7 mouse cellular contexts compared by ENCODE assay signal in the genomic region with DNA sequence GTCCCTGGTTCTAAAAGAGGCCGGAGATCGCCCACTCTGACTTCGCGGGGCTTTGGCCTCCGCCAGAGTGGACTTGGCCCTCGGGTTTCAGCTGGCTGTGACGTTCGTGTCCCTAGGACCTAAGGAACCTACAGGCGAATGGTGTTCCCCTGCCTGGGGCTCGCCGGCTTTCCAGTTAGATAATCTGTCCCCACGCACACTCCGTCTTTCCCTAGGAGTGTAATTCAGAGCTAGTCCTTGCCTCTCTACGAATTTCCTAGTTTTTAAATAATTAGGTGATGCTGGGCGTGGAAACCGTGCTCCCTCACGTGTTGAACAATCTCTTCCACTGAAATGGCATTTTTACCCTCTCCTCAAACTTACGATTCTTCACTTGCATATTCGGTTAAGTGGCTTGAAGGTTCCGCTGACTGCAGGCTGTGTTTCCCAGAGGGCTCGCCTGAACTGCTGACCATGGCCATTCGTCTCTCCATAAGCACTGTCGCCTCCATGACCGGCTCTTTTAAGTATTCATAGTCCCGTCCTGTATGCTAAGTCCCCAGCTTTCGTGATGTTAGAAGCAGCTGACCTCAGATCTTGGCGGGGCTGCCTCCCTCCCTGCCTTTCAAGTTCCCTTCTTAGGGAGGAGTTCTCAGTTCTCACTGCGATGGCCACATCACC. TPM values are rescaled to one million over a fixed set of nuclear protein-coding genes. Genes with fewer than 3 reads are reported as not detected.
A peak's percentile ranks its signal among the peaks of the same experiment; 100 is the strongest.
DNase-seq lines count a peak whose midpoint lies in the region; ATAC-seq and TF ChIP-seq lines count a peak whose summit lies in the region.

No protein-coding gene starts in this region.

- peak overlapping the region; percentile 69 to 88 for H3K4me3 ChIP-seq in heart, embryonic 14.5 days (ENCODE audit: control insufficient read depth in 1 of 2, insufficient read depth in 1 of 2, low read depth in 1 of 2, low read length in 2 of 2)
- H3K4me3 ChIP-seq in midbrain, postnatal 0 days (ENCODE audit: low read depth, low read length): peak overlapping the region; percentile 86

- WGBS in heart, embryonic 14.5 days: under 1% methylated on average over 28 of the region's 28 CpGs
- under 1% methylated on average over 28 of the region's 28 CpGs for WGBS in midbrain, postnatal 0 days

- H3K36me3 ChIP-seq in heart, embryonic 14.5 days (ENCODE audit: control insufficient read depth, insufficient read depth, low read length): peaks cover 9% of the 10 kb centered on the region; the same call in 1 of the 2 replicates
- no peaks in the 10 kb centered on the region for H3K36me3 ChIP-seq in midbrain, postnatal 0 days (ENCODE audit: insufficient read depth, low read length)

- DNase-seq in thymus, postnatal 14 days: peak; percentile 10
- no peak for DNase-seq in thymus, postnatal 10 days (ENCODE audit: low spot score in 2 of 2)
- peak; percentile 30 for DNase-seq in c-Kit-positive CD71-positive TER-119-negative erythroid progenitor cells, embryonic 14.5 days (ENCODE audit: low read depth)
- DNase-seq in liver: peak; percentile 51
- peak; percentile 14 for DNase-seq in midbrain, postnatal 0 days (ENCODE audit: low spot score)
- no peak for DNase-seq in left cerebral cortex, adult 9 months (ENCODE audit: low spot score in 2 of 2)

- peak overlapping the region; percentile 96 for H3K9ac ChIP-seq in heart, embryonic 14.5 days (ENCODE audit: low read length)
- peak overlapping the region; percentile 79 for H3K9ac ChIP-seq in midbrain, postnatal 0 days (replicated peaks; ENCODE audit: low read length, poor library complexity, severe bottlenecking)

- peaks cover 12 to 22% of the 10 kb centered on the region in 2 experiments for H3K4me1 ChIP-seq in heart, embryonic 14.5 days (ENCODE audit: control insufficient read depth in 2 of 2, insufficient read depth in 2 of 2, low read length in 2 of 2)
- peaks cover 5% of the 10 kb centered on the region; the same call in 1 of the 2 replicates for H3K4me1 ChIP-seq in midbrain, postnatal 0 days (ENCODE audit: insufficient read depth, low read length)

- H3K9me3 ChIP-seq in heart, embryonic 14.5 days (ENCODE audit: control insufficient read depth, low read length): no peaks in the 10 kb centered on the region
- H3K9me3 ChIP-seq in midbrain, postnatal 0 days (ENCODE audit: low read length): no peaks in the 10 kb centered on the region

- peak overlapping the region; percentile 86 for H3K4me2 ChIP-seq in heart, embryonic 14.5 days (ENCODE audit: low read length)
- H3K4me2 ChIP-seq in midbrain, postnatal 0 days (ENCODE audit: low read depth, low read length, poor library complexity, severe bottlenecking): peak overlapping the region; percentile 95

- H3K27me3 ChIP-seq in heart, embryonic 14.5 days (ENCODE audit: control insufficient read depth, insufficient read depth, low read length): no peaks in the 10 kb centered on the region
- H3K27me3 ChIP-seq in midbrain, postnatal 0 days (ENCODE audit: insufficient read depth, low read length): no peaks in the 10 kb centered on the region

- peak overlapping the region; percentile 57 to 99 for H3K27ac ChIP-seq in heart, embryonic 14.5 days (replicated peaks in 1 of 2; ENCODE audit: control insufficient read depth in 1 of 2, insufficient read depth in 1 of 2, low read depth in 2 of 2, low read length in 2 of 2)
- peak overlapping the region; percentile 97 for H3K27ac ChIP-seq in midbrain, postnatal 0 days (ENCODE audit: low read depth, low read length)

- TF ChIP-seq CTCF in midbrain, postnatal 0 days (IDR thresholded peaks at IDR 0.05): no peak

- ATAC-seq in heart, embryonic 14.5 days (ENCODE audit: insufficient number of reproducible peaks, insufficient read depth, low FRiP score, low read depth): no peak
- ATAC-seq in midbrain, postnatal 0 days (ENCODE audit: low FRiP score): no peak

RNA-seq across cellular contexts. Expression of a gene that starts 0.8 kb away (rescaled TPM):
- 95.2 and 106 TPM in 2 replicates for polyA plus RNA-seq in heart, embryonic 14.5 days (2014; fragmentation: Nextera tagmentation; extraction: Ambion mirVana)
- total RNA-seq in midbrain, postnatal 0 days (2014; rRNA removed): 82.8 and 88.7 TPM in 2 replicates
- polyA plus RNA-seq in midbrain, postnatal 0 days (2015; fragmentation: Nextera tagmentation; extraction: Ambion mirVana): 69.7 and 70.1 TPM in 2 replicates

Comparison
In these comparisons a context has a peak if more than half of its experiments do, and no peak if none do; other contexts are left out.
1. DNase-seq: peak in thymus, postnatal 14 days (single experiment), c-Kit-positive CD71-positive TER-119-negative erythroid progenitor cells, embryonic 14.5 days (single experiment), liver (single experiment) and midbrain, postnatal 0 days (single experiment); none in thymus, postnatal 10 days (0 of 2) and left cerebral cortex, adult 9 months (0 of 2).